Mouse (Mus musculus) CH12.LX (cell line): Measurements from ENCODE around the gene Irf2bp2. TPM values are rescaled to one million over a fixed set of nuclear protein-coding genes. Genes with fewer than 3 reads are reported as not detected.

ENCODE experiments used
- DNase-seq: peaks from one replicate; pipeline ENCODE4 v3.0.0-alpha.2; 2013; ENCODE audit errors: extremely low read depth
- H3K27ac ChIP-seq: 2 replicates; pipeline ENCODE4 v1.5.1; 2012; ENCODE audit warnings: low read depth, mild to moderate bottlenecking, control low read depth, moderate library complexity; ENCODE audit not compliant: insufficient read depth
- H3K27me3 ChIP-seq: replicated peaks from 2 replicates; pipeline ENCODE3; 2012; ENCODE audit warnings: inconsistent platforms
- H3K36me3 ChIP-seq, 2 experiments: replicated peaks in 1 of 2; 2 replicates each; pipeline versions ENCODE3 to v1.6.1; 2012; ENCODE audit warnings: inconsistent platforms in 1 of 2, low read length in 1 of 2, mild to moderate bottlenecking in 1 of 2, mixed read lengths in 1 of 2, moderate library complexity in 1 of 2; ENCODE audit not compliant: control insufficient read depth in 1 of 2, insufficient read depth in 1 of 2
- H3K4me1 ChIP-seq, 2 experiments: 2 replicates each; pipeline ENCODE4 v1.6.1; 2012; ENCODE audit warnings: inconsistent platforms in 1 of 2, moderate library complexity in 1 of 2; ENCODE audit not compliant: insufficient read depth in 2 of 2, control insufficient read depth in 1 of 2
- H3K4me2 ChIP-seq: 2 replicates; pipeline ENCODE4 v1.6.1; 2012; ENCODE audit warnings: low read depth, mild to moderate bottlenecking, control low read depth; ENCODE audit not compliant: poor library complexity, insufficient read depth, severe bottlenecking
- H3K4me3 ChIP-seq, 3 experiments: fragments of 150-350 bp in 1 of 3; sonication (generic) in 1 of 3; replicated peaks in 1 of 3; 2 replicates each; pipeline versions ENCODE3 to v1.5.1; 2011 to 2012; ENCODE audit warnings: low read depth in 2 of 3, low read length in 2 of 3, mild to moderate bottlenecking in 2 of 3, moderate library complexity in 2 of 3, control low read depth in 1 of 3, improper control_type of control experiment in 1 of 3, inconsistent platforms in 1 of 3, mixed read lengths in 1 of 3; ENCODE audit not compliant: poor library complexity in 1 of 3
- H3K79me2 ChIP-seq: replicated peaks from 2 replicates; pipeline ENCODE4 v1.6.1; 2012; ENCODE audit warnings: mild to moderate bottlenecking, moderate library complexity; ENCODE audit not compliant: control insufficient read depth, poor library complexity, insufficient read depth, severe bottlenecking; ENCODE audit errors: extremely low read depth
- H3K9ac ChIP-seq: 2 replicates; pipeline ENCODE4 v1.6.1; 2012; ENCODE audit warnings: low read depth, mild to moderate bottlenecking, control low read depth, moderate library complexity; ENCODE audit not compliant: insufficient read depth
- H3K9me3 ChIP-seq: replicated peaks from 2 replicates; pipeline ENCODE3; 2012; ENCODE audit warnings: low read length, inconsistent platforms, mixed read lengths
- CHD2 ChIP-seq: IDR thresholded peaks from 2 replicates; pipeline ENCODE4 v1.6.1; 2011; ENCODE audit warnings: low read length, improper control_type of control experiment
- E2F4 ChIP-seq: IDR thresholded peaks from 2 replicates; pipeline ENCODE4 v1.6.1; 2011; ENCODE audit warnings: low read depth, low read length, improper control_type of control experiment; ENCODE audit not compliant: insufficient replicate concordance
- ELF1 ChIP-seq: IDR thresholded peaks from 2 replicates; pipeline ENCODE4 v1.6.1; 2014; ENCODE audit warnings: low read depth, mild to moderate bottlenecking, inconsistent platforms, low read length, improper control_type of control experiment
- GABPA ChIP-seq: IDR thresholded peaks from 2 replicates; pipeline ENCODE4 v1.6.1; 2012; ENCODE audit warnings: low read depth, low read length, improper control_type of control experiment, inconsistent platforms; ENCODE audit not compliant: insufficient replicate concordance
- IRF4 ChIP-seq: IDR thresholded peaks from 2 replicates; pipeline ENCODE4 v1.6.1; 2014; ENCODE audit warnings: low read depth, mild to moderate bottlenecking, inconsistent platforms, low read length, improper control_type of control experiment
- KAT2A ChIP-seq: IDR thresholded peaks from 2 replicates; pipeline ENCODE4 v1.6.1; 2012; ENCODE audit warnings: low read length, improper control_type of control experiment, inconsistent platforms; ENCODE audit not compliant: insufficient replicate concordance
- MAFK ChIP-seq: IDR thresholded peaks from 2 replicates; pipeline ENCODE4 v1.6.1; 2011; ENCODE audit warnings: low read length, improper control_type of control experiment; ENCODE audit not compliant: insufficient replicate concordance
- MAX ChIP-seq: IDR thresholded peaks from 2 replicates; pipeline ENCODE4 v1.6.1; 2011; ENCODE audit warnings: low read length, improper control_type of control experiment
- MAZ ChIP-seq: IDR thresholded peaks from 2 replicates; pipeline ENCODE4 v1.6.1; 2012; ENCODE audit warnings: low read depth, mild to moderate bottlenecking, inconsistent platforms, low read length, improper control_type of control experiment, moderate library complexity
- MEF2A ChIP-seq: IDR thresholded peaks from 2 replicates; pipeline ENCODE4 v1.6.1; 2014; ENCODE audit warnings: low read depth, mild to moderate bottlenecking, inconsistent platforms, low read length, improper control_type of control experiment, borderline replicate concordance
- MXI1 ChIP-seq: IDR thresholded peaks from 2 replicates; pipeline ENCODE4 v1.6.1; 2011; ENCODE audit warnings: mild to moderate bottlenecking, low read depth, low read length, improper control_type of control experiment
- NELFE ChIP-seq: IDR thresholded peaks from 2 replicates; pipeline ENCODE4 v1.6.1; 2011; ENCODE audit warnings: low read depth, low read length, improper control_type of control experiment
- NRF1 ChIP-seq: IDR thresholded peaks from 2 replicates; pipeline ENCODE4 v1.6.1; 2014; ENCODE audit warnings: low read depth, mild to moderate bottlenecking, inconsistent platforms, low read length, improper control_type of control experiment, moderate library complexity
- RAD21 ChIP-seq: IDR thresholded peaks from 2 replicates; pipeline ENCODE4 v1.6.1; 2011; ENCODE audit warnings: low read depth, mild to moderate bottlenecking, low read length, improper control_type of control experiment, moderate library complexity
- RCOR1 ChIP-seq: conservative IDR thresholded peaks from 2 replicates; pipeline ENCODE4 v1.6.1; 2012; ENCODE audit warnings: low read depth, mild to moderate bottlenecking, inconsistent platforms, low read length, improper control_type of control experiment
- SMC3 ChIP-seq: IDR thresholded peaks from 2 replicates; pipeline ENCODE4 v1.6.1; 2011; ENCODE audit warnings: low read depth, low read length, improper control_type of control experiment
- TCF12 ChIP-seq: IDR thresholded peaks from 2 replicates; pipeline ENCODE4 v1.6.1; 2014; ENCODE audit warnings: low read depth, mild to moderate bottlenecking, inconsistent platforms, low read length, improper control_type of control experiment
- UBTF ChIP-seq: IDR thresholded peaks from 2 replicates; pipeline ENCODE4 v1.6.1; 2012; ENCODE audit warnings: low read depth, mild to moderate bottlenecking, inconsistent platforms, low read length, improper control_type of control experiment, moderate library complexity
- USF1 ChIP-seq: IDR thresholded peaks from 2 replicates; pipeline ENCODE4 v1.6.1; 2014; ENCODE audit warnings: low read depth, mild to moderate bottlenecking, inconsistent platforms, low read length, improper control_type of control experiment
- ZKSCAN1 ChIP-seq: IDR thresholded peaks from 2 replicates; pipeline ENCODE4 v1.6.1; 2012; ENCODE audit warnings: low read depth, inconsistent platforms, low read length, improper control_type of control experiment, borderline replicate concordance
- ZMIZ1 ChIP-seq: IDR thresholded peaks from 2 replicates; pipeline ENCODE4 v1.6.1; 2012; ENCODE audit warnings: low read depth, mild to moderate bottlenecking, inconsistent platforms, low read length, improper control_type of control experiment
- ZNF384 ChIP-seq: IDR thresholded peaks from 2 replicates; pipeline ENCODE4 v1.6.1; 2012; ENCODE audit warnings: low read depth, low read length, improper control_type of control experiment, inconsistent platforms
- dilution Hi-C: fragments of 300-500 bp; cut with MboI; formaldehyde crosslinking; loops from 2 replicates; pipeline ENCODE4 v1.14.3; 2020; ENCODE audit warnings: low sequenced_read_pairs; ENCODE audit not compliant: extremely low pct_unique_long_range_greater_than_20kb, extremely low pct_ligation_motif_present
- in situ Hi-C: fragments of 300-500 bp; cut with MboI; formaldehyde crosslinking; loops from 3 replicates; pipeline ENCODE4 v1.14.3; 2019; ENCODE audit warnings: low sequenced_read_pairs, low pct_ligation_motif_present, low pct_unique_long_range_greater_than_20kb, mixed read lengths
- polyA plus RNA-seq: library from polyadenylated mRNA; unstranded; fragments of >175 nt; gene quantifications from 2 replicates; pipeline ENCODE4 v1.2.1, GENCODE M21; 2012; ENCODE audit warnings: low read depth; ENCODE audit not compliant: insufficient read length
- total RNA-seq, 2 experiments: library from RNA; depleted of rRNA; stranded (reverse); fragments of 300-350 nt in 1 of 2; fragments of >200 nt in 1 of 2; gene quantifications; 2 replicates each; pipeline ENCODE4 v1.2.3; 2012 to 2014

Gene Irf2bp2
- total and polyA plus RNA-seq, 3 experiments, result 19.9 to 31.2 (median 28.6) TPM

DNA sequence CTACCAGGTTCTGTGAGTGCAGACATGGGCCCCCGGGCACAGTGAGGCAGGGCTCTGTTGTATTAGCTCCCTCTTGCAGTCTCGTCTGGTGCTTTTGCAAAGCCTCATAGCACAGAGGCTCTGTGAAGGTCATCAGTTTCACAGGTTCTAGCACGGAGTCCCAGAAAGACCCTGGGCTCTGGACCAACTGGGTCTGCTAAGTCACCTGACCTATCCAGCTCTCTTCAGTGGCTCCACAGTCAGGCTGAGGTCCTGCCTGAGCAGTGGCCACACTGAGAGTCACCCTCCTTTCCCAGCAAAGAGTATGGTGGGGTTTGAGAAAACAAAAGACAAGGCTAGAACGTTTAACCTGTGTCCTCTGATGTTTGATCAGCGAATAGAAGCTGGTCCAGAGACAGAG, 51.0 kb downstream of the Irf2bp2 start:
- Histone ChIP-seq H3K9me3 (no peaks in the 10 kb centered on the region), H3K4me2 (no peak overlapping the region), H3K4me1 (peaks cover 8 to 16% of the 10 kb centered on the region in 2 experiments), H3K79me2 (no peaks in the 10 kb centered on the region), H3K4me3 (no peak overlapping the region), H3K9ac (no peak overlapping the region), H3K27me3 (no peaks in the 10 kb centered on the region), H3K36me3 (no peaks in the 10 kb centered on the region), H3K27ac (no peak overlapping the region)
- dilution Hi-C loops (no loop called here), in situ Hi-C loops (no loop called here)
- no peak for TF ChIP-seq USF1
- no peak for TF ChIP-seq ZKSCAN1
- no peak for TF ChIP-seq RCOR1
- TF ChIP-seq GABPA, result no peak
- TF ChIP-seq MAZ, result no peak
- TF ChIP-seq ZMIZ1, result no peak
- DNase-seq, result no peak

DNA sequence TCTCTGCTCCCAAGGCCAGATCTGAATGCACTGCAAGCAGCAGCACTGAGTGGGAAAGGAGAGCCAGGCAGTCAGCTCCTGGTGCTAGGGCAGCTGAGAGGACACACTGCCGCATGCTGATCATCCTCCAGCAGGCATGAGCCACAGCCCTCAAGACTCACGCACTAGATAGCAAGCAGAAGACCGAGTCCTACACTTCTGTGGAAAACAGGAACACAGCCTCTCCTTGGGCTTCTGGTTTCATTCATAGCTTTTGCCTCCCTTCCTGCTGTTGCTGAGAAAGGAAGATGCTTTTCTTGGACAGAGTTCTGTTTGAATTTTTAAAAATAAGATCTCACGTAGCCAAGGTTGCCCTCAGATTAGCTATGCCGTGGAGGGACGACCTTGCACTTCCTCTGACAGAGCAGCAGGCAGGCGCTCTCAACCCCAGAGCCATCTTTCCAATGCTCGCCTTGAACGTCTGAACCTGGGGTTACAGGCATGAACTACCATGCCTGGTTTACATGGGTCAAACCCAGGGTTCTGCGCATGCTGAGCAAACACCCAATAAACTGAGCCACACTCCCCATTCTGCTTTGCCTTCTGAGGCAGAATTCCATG, 51.6 kb downstream of the Irf2bp2 start:
- Histone ChIP-seq H3K4me3 (no peak overlapping the region), H3K9ac (no peak overlapping the region), H3K4me1 (peaks cover 11 to 16% of the 10 kb centered on the region in 2 experiments), H3K27ac (no peak overlapping the region), H3K36me3 (no peaks in the 10 kb centered on the region)
- in situ Hi-C loops, result no loop called here
- dilution Hi-C loops, result no loop called here
- TF ChIP-seq USF1 (no peak), SMC3 (no peak), ZNF384 (no peak), MAX (no peak), CHD2 (no peak), ZMIZ1 (no peak), UBTF (no peak), ZKSCAN1 (no peak), NRF1 (no peak), RAD21 (no peak)
- TF ChIP-seq, all 38 proteins: peak for 0
- H3K9me3 ChIP-seq, result no peaks in the 10 kb centered on the region
- no peaks in the 10 kb centered on the region for H3K79me2 ChIP-seq
- no peak for DNase-seq
- no peak overlapping the region for H3K4me2 ChIP-seq
- no peaks in the 10 kb centered on the region for H3K27me3 ChIP-seq

DNA sequence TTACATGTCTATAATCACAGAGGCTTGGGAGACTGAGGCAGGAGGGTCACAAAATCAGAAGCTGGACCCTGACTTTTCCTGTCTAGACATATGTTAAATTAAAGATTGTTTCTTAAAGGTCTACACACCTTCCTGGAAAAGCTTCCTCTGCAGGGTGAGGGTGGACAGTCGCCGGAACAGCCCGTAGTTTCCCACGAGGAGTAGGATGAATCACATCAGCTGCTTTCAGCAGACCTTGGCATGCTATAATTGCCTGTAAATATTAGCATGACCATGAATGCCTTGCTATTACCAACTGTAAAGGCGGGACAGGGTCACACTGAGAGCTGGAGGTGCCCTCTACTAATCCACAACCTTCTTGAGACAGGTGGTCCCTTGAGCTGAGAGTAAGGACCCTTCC, 53.5 kb downstream of the Irf2bp2 start:
- in situ Hi-C loops, result no loop called here

More for the DNA sequence above, 53.5 kb downstream of the Irf2bp2 start:
- Histone ChIP-seq H3K4me2 (no peak overlapping the region), H3K9ac (no peak overlapping the region), H3K4me1 (peaks cover 11 to 16% of the 10 kb centered on the region in 2 experiments), H3K27ac (no peak overlapping the region), H3K4me3 (no peak overlapping the region), H3K36me3 (no peaks in the 10 kb centered on the region), H3K27me3 (no peaks in the 10 kb centered on the region), H3K79me2 (no peaks in the 10 kb centered on the region), H3K9me3 (no peaks in the 10 kb centered on the region)
- dilution Hi-C loops, result no loop called here
- TF ChIP-seq MAZ (no peak), IRF4 (no peak), MAFK (no peak), RAD21 (no peak), TCF12 (no peak), E2F4 (no peak), KAT2A (no peak), ZMIZ1 (no peak), NELFE (no peak), MXI1 (no peak), ELF1 (no peak), UBTF (no peak), MEF2A (no peak), MAX (no peak), SMC3 (no peak), ZKSCAN1 (no peak), CHD2 (no peak), NRF1 (no peak)
- no peak for DNase-seq
